Mouse (Mus musculus) lung, postnatal 0 days (tissue): ENCODE results near the gene Phf7.

Experiments used
- CTCF ChIP-seq: IDR thresholded peaks from 2 replicates; pipeline ENCODE4 v1.5.1; 2016; ENCODE audit warnings: antibody characterized with exemption, mild to moderate bottlenecking
- EP300 ChIP-seq: IDR thresholded peaks from 2 replicates; pipeline ENCODE4 v1.6.1; 2016; ENCODE audit warnings: antibody characterized with exemption, mild to moderate bottlenecking, control low read depth

- TF ChIP-seq EP300 (no peak), CTCF (no peak)
Measured at GRCm38 (mm10) chr14:31252091-31252490, 974 bp upstream of the Phf7 start.
